Mouse (Mus musculus): Measurements from ENCODE around the gene Elmod3.

- TF ChIP-seq EP300 (IDR thresholded peaks at IDR 0.05; ENCODE audit: low read depth) (no peak), CTCF (IDR thresholded peaks at IDR 0.05; ENCODE audit: low read depth) (no peak)
Measured at GRCm38 (mm10) chr6:72547862-72548261, 50.4 kb downstream of the Elmod3 start.

All from liver, embryonic 14.5 days (tissue).